Mouse (Mus musculus) liver, embryonic 13.5 days (tissue): ENCODE data around the gene Tfap2b. TPM values are rescaled to one million over a fixed set of nuclear protein-coding genes. Genes with fewer than 3 reads are reported as not detected.

ENCODE experiments used
- ATAC-seq: fragments of 200-750 bp; cut with Nextera tagmentation; 2 replicates; pipeline ENCODE4 v1.8.0; 2017; ENCODE audit warnings: low read depth, mild to moderate bottlenecking, moderate number of reproducible peaks, moderate library complexity
- DNase-seq: peaks from one replicate; pipeline ENCODE4 v3.0.0; 2022
- H3K27ac ChIP-seq: fragments of 300-500 bp; sonication (generic); 2 replicates; pipeline ENCODE4 v1.5.1; 2015; ENCODE audit warnings: moderate library complexity, mild to moderate bottlenecking, inconsistent platforms
- H3K27me3 ChIP-seq: fragments of 300-500 bp; sonication (generic); 2 replicates; pipeline ENCODE4 v1.6.1; 2015; ENCODE audit warnings: mild to moderate bottlenecking, inconsistent platforms
- H3K36me3 ChIP-seq: fragments of 300-500 bp; sonication (generic); 2 replicates; pipeline ENCODE4 v1.6.1; 2015; ENCODE audit warnings: mild to moderate bottlenecking, inconsistent platforms
- H3K4me1 ChIP-seq: fragments of 300-500 bp; sonication (generic); replicated peaks from 2 replicates; pipeline ENCODE4 v1.6.1; 2015; ENCODE audit warnings: inconsistent platforms
- H3K4me2 ChIP-seq: fragments of 300-500 bp; sonication (generic); 2 replicates; pipeline ENCODE4 v1.6.1; 2015; ENCODE audit warnings: inconsistent platforms, mild to moderate bottlenecking, moderate library complexity
- H3K4me3 ChIP-seq: fragments of 300-500 bp; sonication (generic); replicated peaks from 2 replicates; pipeline ENCODE4 v1.5.1; 2015; ENCODE audit warnings: mild to moderate bottlenecking, inconsistent platforms
- H3K9ac ChIP-seq: fragments of 300-500 bp; sonication (generic); 2 replicates; pipeline ENCODE4 v1.6.1; 2015; ENCODE audit warnings: mild to moderate bottlenecking, inconsistent platforms
- H3K9me3 ChIP-seq: fragments of 300-500 bp; sonication (generic); replicated peaks from 2 replicates; pipeline ENCODE4 v1.6.1; 2016; ENCODE audit warnings: inconsistent platforms
- WGBS: fragments of 180-500 bp; shearing (Covaris S2); methylation state at CpG from one replicate; pipeline ENCODE4 v1.1.7; 2015; ENCODE audit not compliant: insufficient replicate concordance; 5-methylcytosine and 5-hydroxymethylcytosine counted together
- polyA plus RNA-seq: library from polyadenylated mRNA; unstranded; fragments of >200 nt; fragmentation: Nextera tagmentation; extraction: Ambion mirVana; gene quantifications from 2 replicates; pipeline ENCODE4 v1.2.1, GENCODE M21; 2015

Gene Tfap2b
- polyA plus RNA-seq, 1 experiment from 2014 or later: 0.10 TPM

GRCm38 (mm10) chr1:19213171-19213570 is 4.5 kb downstream of the Tfap2b start:
- peaks cover 95% of the 10 kb centered on the region for H3K27me3 ChIP-seq
- DNase-seq: no peak
- no peak overlapping the region for H3K4me3 ChIP-seq
- ATAC-seq: no peak
- no peaks in the 10 kb centered on the region for H3K36me3 ChIP-seq
- H3K27ac ChIP-seq: no peak overlapping the region
- no peaks in the 10 kb centered on the region for H3K9me3 ChIP-seq
- WGBS: under 1% methylated on average over 4 of the region's 4 CpGs
- H3K9ac ChIP-seq: no peak overlapping the region
- H3K4me1 ChIP-seq: no peaks in the 10 kb centered on the region
- H3K4me2 ChIP-seq: no peak overlapping the region

GRCm38 (mm10) chr1:19213851-19214395 is 5.2 kb downstream of the Tfap2b start:
- no peaks in the 10 kb centered on the region for H3K36me3 ChIP-seq
- WGBS: 6% methylated on average over 36 of the region's 36 CpGs
- DNase-seq: no peak
- no peaks in the 10 kb centered on the region for H3K4me1 ChIP-seq
- H3K27me3 ChIP-seq: peaks cover 94% of the 10 kb centered on the region
- H3K9ac ChIP-seq: no peak overlapping the region
- H3K27ac ChIP-seq: no peak overlapping the region
- no peak overlapping the region for H3K4me2 ChIP-seq
- ATAC-seq: no peak
- H3K9me3 ChIP-seq: no peaks in the 10 kb centered on the region
- H3K4me3 ChIP-seq: no peak overlapping the region

- Histone ChIP-seq H3K9me3 (no peaks in the 10 kb centered on the region), H3K4me2 (no peak overlapping the region), H3K27me3 (peaks cover 81% of the 10 kb centered on the region), H3K4me1 (no peaks in the 10 kb centered on the region), H3K36me3 (no peaks in the 10 kb centered on the region), H3K27ac (no peak overlapping the region), H3K9ac (no peak overlapping the region), H3K4me3 (no peak overlapping the region)
- ATAC-seq (no peak), DNase-seq (no peak)
- WGBS: 8% methylated on average over 16 of the region's 16 CpGs
Measured at GRCm38 (mm10) chr1:19217391-19217790, 8.7 kb downstream of the Tfap2b start.

- Histone ChIP-seq H3K4me3 (no peak overlapping the region), H3K4me2 (no peak overlapping the region), H3K9ac (no peak overlapping the region), H3K4me1 (no peaks in the 10 kb centered on the region), H3K9me3 (no peaks in the 10 kb centered on the region), H3K27me3 (peaks cover 81% of the 10 kb centered on the region), H3K27ac (no peak overlapping the region), H3K36me3 (no peaks in the 10 kb centered on the region)
- ATAC-seq: no peak
- 5% methylated on average over 7 of the region's 7 CpGs for WGBS
- DNase-seq: no peak
Measured at GRCm38 (mm10) chr1:19218221-19218620, 9.5 kb downstream of the Tfap2b start.

- Histone ChIP-seq H3K27me3 (peaks cover 77% of the 10 kb centered on the region), H3K9ac (no peak overlapping the region), H3K36me3 (no peaks in the 10 kb centered on the region), H3K4me2 (no peak overlapping the region), H3K9me3 (no peaks in the 10 kb centered on the region), H3K4me3 (no peak overlapping the region), H3K27ac (no peak overlapping the region), H3K4me1 (no peaks in the 10 kb centered on the region)
- no peak for ATAC-seq
- DNase-seq: no peak
Measured at GRCm38 (mm10) chr1:19219381-19219780, 10.7 kb downstream of the Tfap2b start.

- no peaks in the 10 kb centered on the region for H3K36me3 ChIP-seq
- H3K4me3 ChIP-seq: no peak overlapping the region
- no peak overlapping the region for H3K27ac ChIP-seq
- ATAC-seq (no peak), DNase-seq (no peak)
- WGBS: 15% methylated on average over 1 of the region's 1 CpGs
- no peak overlapping the region for H3K9ac ChIP-seq
- H3K4me1 ChIP-seq: no peaks in the 10 kb centered on the region
- no peak overlapping the region for H3K4me2 ChIP-seq
- peaks cover 76% of the 10 kb centered on the region for H3K27me3 ChIP-seq
- H3K9me3 ChIP-seq: no peaks in the 10 kb centered on the region
Measured at GRCm38 (mm10) chr1:19220564-19220963, 11.8 kb downstream of the Tfap2b start.

GRCm38 (mm10) chr1:19221601-19222000 is 12.9 kb downstream of the Tfap2b start:
- Histone ChIP-seq H3K4me3 (no peak overlapping the region), H3K9me3 (no peaks in the 10 kb centered on the region), H3K9ac (no peak overlapping the region), H3K27ac (no peak overlapping the region), H3K27me3 (peaks cover 76% of the 10 kb centered on the region), H3K4me2 (no peak overlapping the region), H3K36me3 (no peaks in the 10 kb centered on the region), H3K4me1 (no peaks in the 10 kb centered on the region)
- ATAC-seq (no peak), DNase-seq (no peak)
- WGBS: 4% methylated on average over 7 of the region's 7 CpGs

GRCm38 (mm10) chr1:19226699-19227098 is 18.0 kb downstream of the Tfap2b start:
- no peak overlapping the region for H3K4me2 ChIP-seq
- 3% methylated on average over 8 of the region's 8 CpGs for WGBS
- peaks cover 74% of the 10 kb centered on the region for H3K27me3 ChIP-seq
- no peaks in the 10 kb centered on the region for H3K36me3 ChIP-seq
- DNase-seq: no peak
- H3K4me3 ChIP-seq: no peak overlapping the region
- H3K27ac ChIP-seq: no peak overlapping the region
- no peaks in the 10 kb centered on the region for H3K9me3 ChIP-seq
- no peak for ATAC-seq
- H3K9ac ChIP-seq: no peak overlapping the region
- no peaks in the 10 kb centered on the region for H3K4me1 ChIP-seq

GRCm38 (mm10) chr1:19230926-19231573 is 22.3 kb downstream of the Tfap2b start:
- DNase-seq (no peak), ATAC-seq (no peak)
- no peaks in the 10 kb centered on the region for H3K36me3 ChIP-seq
- H3K9ac ChIP-seq: no peak overlapping the region
- H3K9me3 ChIP-seq: no peaks in the 10 kb centered on the region
- 2% methylated on average over 16 of the region's 16 CpGs for WGBS
- H3K4me2 ChIP-seq: no peak overlapping the region
- H3K27me3 ChIP-seq: peaks cover 82% of the 10 kb centered on the region
- H3K4me1 ChIP-seq: no peaks in the 10 kb centered on the region
- H3K27ac ChIP-seq: no peak overlapping the region
- H3K4me3 ChIP-seq: no peak overlapping the region

- H3K9me3 ChIP-seq: no peaks in the 10 kb centered on the region
- peaks cover 83% of the 10 kb centered on the region for H3K27me3 ChIP-seq
- ATAC-seq (no peak), DNase-seq (no peak)
- H3K4me1 ChIP-seq: no peaks in the 10 kb centered on the region
- no peak overlapping the region for H3K4me2 ChIP-seq
- no peak overlapping the region for H3K9ac ChIP-seq
- WGBS: 4% methylated on average over 16 of the region's 16 CpGs
- H3K27ac ChIP-seq: no peak overlapping the region
- no peak overlapping the region for H3K4me3 ChIP-seq
- no peaks in the 10 kb centered on the region for H3K36me3 ChIP-seq
Measured at GRCm38 (mm10) chr1:19231574-19232080, 22.9 kb downstream of the Tfap2b start.

GRCm38 (mm10) chr1:19232743-19233142 is 24.0 kb downstream of the Tfap2b start:
- no peaks in the 10 kb centered on the region for H3K36me3 ChIP-seq
- peaks cover 88% of the 10 kb centered on the region for H3K27me3 ChIP-seq
- H3K9me3 ChIP-seq: no peaks in the 10 kb centered on the region
- WGBS: 4% methylated on average over 1 of the region's 1 CpGs
- DNase-seq (no peak), ATAC-seq (no peak)
- H3K4me1 ChIP-seq: no peaks in the 10 kb centered on the region
- H3K27ac ChIP-seq: no peak overlapping the region
- no peak overlapping the region for H3K9ac ChIP-seq
- H3K4me2 ChIP-seq: no peak overlapping the region
- H3K4me3 ChIP-seq: no peak overlapping the region

- no peak overlapping the region for H3K4me3 ChIP-seq
- no peaks in the 10 kb centered on the region for H3K9me3 ChIP-seq
- H3K27ac ChIP-seq: no peak overlapping the region
- DNase-seq (no peak), ATAC-seq (no peak)
- H3K9ac ChIP-seq: no peak overlapping the region
- H3K4me1 ChIP-seq: no peaks in the 10 kb centered on the region
- peaks cover 81% of the 10 kb centered on the region for H3K27me3 ChIP-seq
- H3K36me3 ChIP-seq: no peaks in the 10 kb centered on the region
- H3K4me2 ChIP-seq: no peak overlapping the region
- WGBS: 2% methylated on average over 19 of the region's 19 CpGs
Measured at GRCm38 (mm10) chr1:19233857-19234256, 25.1 kb downstream of the Tfap2b start.
